Mouse (Mus musculus): ENCODE measurements around the gene I0C0044D17Rik. TPM values are rescaled to one million over a fixed set of nuclear protein-coding genes. Genes with fewer than 3 reads are reported as not detected.

Gene I0C0044D17Rik
- polyA plus RNA-seq, 2 experiments, result not detected

GRCm38 (mm10) chr4:98831726-98832125 lies 8.1 kb upstream of the I0C0044D17Rik start:
- H3K4me3 ChIP-seq (ENCODE audit: insufficient read depth in 1 of 2, low read depth in 2 of 2, low read length in 2 of 2), result no peak overlapping the region
- no peak overlapping the region for H3K27ac ChIP-seq
- H3K36me3 ChIP-seq (replicated peaks; ENCODE audit: control insufficient read depth, insufficient read depth, low read depth), result no peaks in the 10 kb centered on the region
- no peak overlapping the region for H3K9ac ChIP-seq (replicated peaks)
- ATAC-seq (ENCODE audit: insufficient read depth) (no peak), DNase-seq (ENCODE audit: low read depth in 3 of 3, low spot score in 3 of 3) (no peak)
- H3K4me2 ChIP-seq (ENCODE audit: low read depth), result no peak overlapping the region
- H3K4me1 ChIP-seq (replicated peaks; ENCODE audit: control insufficient read depth in 2 of 2, insufficient read depth in 2 of 2, low read length in 1 of 2), result no peaks in the 10 kb centered on the region
- H3K27me3 ChIP-seq (ENCODE audit: control insufficient read depth, insufficient read depth, low read length), result no peaks in the 10 kb centered on the region
- no peaks in the 10 kb centered on the region for H3K9me3 ChIP-seq (ENCODE audit: control insufficient read depth, low read length)
- WGBS (ENCODE audit: insufficient replicate concordance), result 33% methylated on average over 1 of the region's 1 CpGs
- TF ChIP-seq EP300 (IDR thresholded peaks at IDR 0.05; ENCODE audit: low read depth), result no peak
- no peak for TF ChIP-seq CTCF (IDR thresholded peaks at IDR 0.05; ENCODE audit: low read depth)

- no peaks in the 10 kb centered on the region for H3K4me1 ChIP-seq (replicated peaks; ENCODE audit: control insufficient read depth in 2 of 2, insufficient read depth in 2 of 2, low read length in 1 of 2)
- DNase-seq (ENCODE audit: low read depth in 3 of 3, low spot score in 3 of 3) (no peak), ATAC-seq (ENCODE audit: insufficient read depth) (no peak)
- no peaks in the 10 kb centered on the region for H3K36me3 ChIP-seq (replicated peaks; ENCODE audit: control insufficient read depth, insufficient read depth, low read depth)
- H3K4me2 ChIP-seq (ENCODE audit: low read depth), result no peak overlapping the region
- no peak overlapping the region for H3K9ac ChIP-seq (replicated peaks)
- TF ChIP-seq EP300 (IDR thresholded peaks at IDR 0.05; ENCODE audit: low read depth), result no peak
- no peak for TF ChIP-seq CTCF (IDR thresholded peaks at IDR 0.05; ENCODE audit: low read depth)
- H3K27ac ChIP-seq, result no peak overlapping the region
- no peaks in the 10 kb centered on the region for H3K9me3 ChIP-seq (ENCODE audit: control insufficient read depth, low read length)
- no peaks in the 10 kb centered on the region for H3K27me3 ChIP-seq (ENCODE audit: control insufficient read depth, insufficient read depth, low read length)
- no peak overlapping the region for H3K4me3 ChIP-seq (ENCODE audit: insufficient read depth in 1 of 2, low read depth in 2 of 2, low read length in 2 of 2)
- WGBS (ENCODE audit: insufficient replicate concordance), result 29% methylated on average over 3 of the region's 3 CpGs
Measured at GRCm38 (mm10) chr4:98826701-98827100, 3.1 kb upstream of the I0C0044D17Rik start.

GRCm38 (mm10) chr4:98823047-98823446 lies 593 bp downstream of the I0C0044D17Rik start:
- H3K4me2 ChIP-seq (ENCODE audit: low read depth), result no peak overlapping the region
- no peak overlapping the region for H3K4me3 ChIP-seq (ENCODE audit: insufficient read depth in 1 of 2, low read depth in 2 of 2, low read length in 2 of 2)
- ATAC-seq (ENCODE audit: insufficient read depth), result no peak
- H3K27ac ChIP-seq, result no peak overlapping the region
- H3K9ac ChIP-seq (replicated peaks), result no peak overlapping the region
- DNase-seq (ENCODE audit: low read depth in 3 of 3, low spot score in 3 of 3), result no peak
- peaks cover 2% of the 10 kb centered on the region for H3K27me3 ChIP-seq (ENCODE audit: control insufficient read depth, insufficient read depth, low read length)
- H3K9me3 ChIP-seq (ENCODE audit: control insufficient read depth, low read length), result no peaks in the 10 kb centered on the region
- TF ChIP-seq CTCF (IDR thresholded peaks at IDR 0.05; ENCODE audit: low read depth) (no peak), EP300 (IDR thresholded peaks at IDR 0.05; ENCODE audit: low read depth) (no peak)
- H3K4me1 ChIP-seq (replicated peaks; ENCODE audit: control insufficient read depth in 2 of 2, insufficient read depth in 2 of 2, low read length in 1 of 2), result no peaks in the 10 kb centered on the region
- WGBS (ENCODE audit: insufficient replicate concordance), result 67% methylated on average over 3 of the region's 3 CpGs
- H3K36me3 ChIP-seq (replicated peaks; ENCODE audit: control insufficient read depth, insufficient read depth, low read depth), result no peaks in the 10 kb centered on the region

GRCm38 (mm10) chr4:98822478-98822877 lies 1.2 kb downstream of the I0C0044D17Rik start:
- H3K9ac ChIP-seq (replicated peaks), result no peak overlapping the region
- H3K9me3 ChIP-seq (ENCODE audit: control insufficient read depth, low read length), result no peaks in the 10 kb centered on the region
- H3K27me3 ChIP-seq (ENCODE audit: control insufficient read depth, insufficient read depth, low read length), result peaks cover 7% of the 10 kb centered on the region
- ATAC-seq (ENCODE audit: insufficient read depth) (no peak), DNase-seq (ENCODE audit: low read depth in 3 of 3, low spot score in 3 of 3) (no peak)
- WGBS (ENCODE audit: insufficient replicate concordance), result 33% methylated on average over 3 of the region's 3 CpGs
- no peaks in the 10 kb centered on the region for H3K4me1 ChIP-seq (replicated peaks; ENCODE audit: control insufficient read depth in 2 of 2, insufficient read depth in 2 of 2, low read length in 1 of 2)
- no peak overlapping the region for H3K4me3 ChIP-seq (ENCODE audit: insufficient read depth in 1 of 2, low read depth in 2 of 2, low read length in 2 of 2)
- TF ChIP-seq CTCF (IDR thresholded peaks at IDR 0.05; ENCODE audit: low read depth) (no peak), EP300 (IDR thresholded peaks at IDR 0.05; ENCODE audit: low read depth) (no peak)
- no peak overlapping the region for H3K27ac ChIP-seq
- H3K36me3 ChIP-seq (replicated peaks; ENCODE audit: control insufficient read depth, insufficient read depth, low read depth), result no peaks in the 10 kb centered on the region
- H3K4me2 ChIP-seq (ENCODE audit: low read depth), result no peak overlapping the region

- Histone ChIP-seq H3K27me3 (ENCODE audit: control insufficient read depth, insufficient read depth, low read length) (peaks cover 18% of the 10 kb centered on the region), H3K4me3 (ENCODE audit: insufficient read depth in 1 of 2, low read depth in 2 of 2, low read length in 2 of 2) (no peak overlapping the region), H3K36me3 (replicated peaks; ENCODE audit: control insufficient read depth, insufficient read depth, low read depth) (no peaks in the 10 kb centered on the region), H3K4me1 (replicated peaks; ENCODE audit: control insufficient read depth in 2 of 2, insufficient read depth in 2 of 2, low read length in 1 of 2) (no peaks in the 10 kb centered on the region), H3K4me2 (ENCODE audit: low read depth) (no peak overlapping the region), H3K9ac (replicated peaks) (no peak overlapping the region), H3K9me3 (ENCODE audit: control insufficient read depth, low read length) (no peaks in the 10 kb centered on the region), H3K27ac (no peak overlapping the region)
- ATAC-seq (ENCODE audit: insufficient read depth) (no peak), DNase-seq (ENCODE audit: low read depth in 3 of 3, low spot score in 3 of 3) (no peak)
- TF ChIP-seq CTCF (IDR thresholded peaks at IDR 0.05; ENCODE audit: low read depth) (no peak), EP300 (IDR thresholded peaks at IDR 0.05; ENCODE audit: low read depth) (no peak)
- 36% methylated on average over 10 of the region's 10 CpGs for WGBS (ENCODE audit: insufficient replicate concordance)
Measured at GRCm38 (mm10) chr4:98819216-98819755, 4.4 kb downstream of the I0C0044D17Rik start.

All from liver, embryonic 14.5 days (tissue).